Mouse (Mus musculus): ENCODE measurements around the gene Gm44502.

GRCm38 (mm10) chr15:89404831-89405623 is 24.5 kb downstream of the Gm44502 start:
- TF ChIP-seq CTCF (conservative IDR thresholded peaks at IDR 0.05; ENCODE audit: low read length) (no peak), POU5F1 (IDR thresholded peaks at IDR 0.05; ENCODE audit: borderline replicate concordance, low read length) (no peak)

Data from E14TG2a.4 (cell line).